Mouse (Mus musculus) bone marrow, adult 2 months (tissue): Measurements from ENCODE around the gene Ttc30b.
"Not testable (repeated sequence)": the region's sequence is repeated elsewhere in the genome, so short reads cannot be mapped to it uniquely, and the experiment has no call there.

Source experiments
- CTCF ChIP-seq: fragments of 200-500 bp; IDR thresholded peaks from 2 replicates; pipeline ENCODE4 v1.5.1; 2011; ENCODE audit warnings: low read length, control low read depth; ENCODE audit not compliant: control insufficient read depth, insufficient read depth
- POLR2A ChIP-seq: fragments of 200-500 bp; IDR thresholded peaks from 2 replicates; pipeline ENCODE4 v1.6.1; 2011; ENCODE audit warnings: low read depth, mild to moderate bottlenecking, control low read depth, low read length, borderline replicate concordance; ENCODE audit not compliant: control insufficient read depth

DNA sequence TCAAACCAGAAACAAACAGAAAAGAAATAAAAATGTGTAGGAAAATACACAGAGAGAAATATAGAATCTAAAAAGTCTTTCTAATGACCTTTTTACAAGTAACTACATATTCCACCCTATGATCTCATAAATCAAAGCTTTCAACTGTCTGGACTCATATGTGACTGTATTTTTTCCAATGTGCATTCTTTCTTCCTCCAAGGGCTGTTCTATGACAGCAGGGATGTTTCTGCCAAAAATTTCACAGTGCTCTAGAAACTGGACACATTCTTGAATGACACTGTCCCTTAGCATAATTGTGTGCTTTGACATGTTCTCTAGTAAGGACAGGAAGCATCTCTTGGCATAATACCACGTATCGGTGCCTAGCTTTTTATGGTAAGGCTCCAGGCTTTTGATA, 37.7 kb upstream of the Ttc30b start:
- not testable (repeated sequence) for TF ChIP-seq POLR2A, CTCF
